ENCODE assay signal across 15 mouse cellular contexts in genomic region chr1:164384354-164384753, GRCm38 (mm10).
"Had no signal": no experiment of that assay in that cellular context is flagged by ENCODE, and none has a peak within 500 bp of the region (broad histone marks: within the 10 kb centered on the region; RNA-seq: fewer than 3 reads in every experiment).

No protein-coding gene starts in this region.

- H3K4me3 ChIP-seq: neural tube, embryonic 15.5 days; stomach, embryonic 15.5 days had no signal

- H3K4me1 ChIP-seq: stomach, embryonic 15.5 days had no signal

- H3K36me3 ChIP-seq: stomach, embryonic 15.5 days had no signal

- H3K4me2 ChIP-seq: neural tube, embryonic 15.5 days; stomach, embryonic 15.5 days had no signal

- H3K9me3 ChIP-seq: neural tube, embryonic 15.5 days; stomach, embryonic 15.5 days had no signal

- H3K27ac ChIP-seq: neural tube, embryonic 15.5 days; stomach, embryonic 15.5 days; stomach, postnatal 0 days had no signal

- H3K27me3 ChIP-seq: neural tube, embryonic 15.5 days; stomach, embryonic 15.5 days had no signal

- H3K9ac ChIP-seq: neural tube, embryonic 15.5 days; stomach, embryonic 15.5 days had no signal

- DNase-seq: retina, postnatal 1 day; right cerebral cortex, adult 18-20 months; right cerebral cortex, postnatal 14 days; right cerebral cortex, postnatal 25 days; right cerebral cortex, postnatal 4 days; spleen, adult 18-20 months; thymus, adult 18-20 months; thymus, adult 2 months; thymus, postnatal 14 days; thymus, postnatal 25 days; thymus, postnatal 36 days; thymus, postnatal 4 days had no signal
